8 mouse cellular contexts compared by ENCODE assay signal in genomic region chr5:125509541-125509940, GRCm38 (mm10). TPM values are rescaled to one million over a fixed set of nuclear protein-coding genes. Genes with fewer than 3 reads are reported as not detected.
A peak's percentile ranks its signal among the peaks of the same experiment; 100 is the strongest.
DNase-seq lines count a peak whose midpoint lies in the region; ATAC-seq and TF ChIP-seq lines count a peak whose summit lies in the region.

No protein-coding gene starts in this region.

- H3K4me3 ChIP-seq in kidney, adult 2 months (ENCODE audit: insufficient read depth, low read depth, low read length): no peak overlapping the region
- H3K4me3 ChIP-seq in kidney, embryonic 15.5 days (replicated peaks): no peak overlapping the region
- no peak overlapping the region for H3K4me3 ChIP-seq in intestine, embryonic 15.5 days (replicated peaks)

- H3K4me2 ChIP-seq in kidney, embryonic 15.5 days: no peak overlapping the region
- H3K4me2 ChIP-seq in intestine, embryonic 15.5 days (replicated peaks): no peak overlapping the region

- peak; percentile 54 for DNase-seq in kidney, adult 2 months
- DNase-seq in ES-CJ7 (ENCODE audit: low read depth, low spot score): peak; percentile 82
- DNase-seq in cerebellum, adult 18-20 months: peak; percentile 68 to 69
- DNase-seq in thymus, postnatal 36 days: peak; percentile 49 to 58
- DNase-seq in layer of hippocampus, postnatal 36 days: no peak

- no peaks in the 10 kb centered on the region for H3K27me3 ChIP-seq in kidney, adult 2 months (replicated peaks; ENCODE audit: control insufficient read depth, insufficient read depth, low read length)
- no peaks in the 10 kb centered on the region for H3K27me3 ChIP-seq in kidney, embryonic 15.5 days
- H3K27me3 ChIP-seq in intestine, embryonic 15.5 days (replicated peaks): no peaks in the 10 kb centered on the region

- no peak overlapping the region for H3K9ac ChIP-seq in kidney, embryonic 15.5 days
- no peak overlapping the region for H3K9ac ChIP-seq in intestine, embryonic 15.5 days

- peak; percentile 85 for TF ChIP-seq CTCF in kidney, adult 2 months (conservative IDR thresholded peaks at IDR 0.05; ENCODE audit: insufficient read depth, insufficient read length, low read depth, low read length)

- 57% methylated on average over 5 of the region's 5 CpGs for WGBS in kidney, adult 2 months
- WGBS in kidney, embryonic 15.5 days: 52% methylated on average over 5 of the region's 5 CpGs
- 48% methylated on average over 5 of the region's 5 CpGs for WGBS in intestine, embryonic 15.5 days

- H3K27ac ChIP-seq in kidney, adult 2 months (ENCODE audit: insufficient read depth, low read depth, low read length): no peak overlapping the region
- no peak overlapping the region for H3K27ac ChIP-seq in kidney, embryonic 15.5 days
- no peak overlapping the region for H3K27ac ChIP-seq in intestine, embryonic 15.5 days

- no peaks in the 10 kb centered on the region for H3K9me3 ChIP-seq in kidney, embryonic 15.5 days (replicated peaks)
- no peaks in the 10 kb centered on the region for H3K9me3 ChIP-seq in intestine, embryonic 15.5 days

- peaks cover 1% of the 10 kb centered on the region for H3K36me3 ChIP-seq in kidney, adult 2 months (ENCODE audit: control insufficient read depth, insufficient read depth, low read length)
- peaks cover 79% of the 10 kb centered on the region for H3K36me3 ChIP-seq in kidney, embryonic 15.5 days
- peaks cover 47% of the 10 kb centered on the region for H3K36me3 ChIP-seq in intestine, embryonic 15.5 days

- TF ChIP-seq POLR2A in kidney, adult 2 months (IDR thresholded peaks at IDR 0.05; ENCODE audit: low read depth, low read length): no peak

- no peaks in the 10 kb centered on the region for H3K4me1 ChIP-seq in kidney, adult 2 months (ENCODE audit: control insufficient read depth, insufficient read depth, low read length)
- peaks cover 15% of the 10 kb centered on the region for H3K4me1 ChIP-seq in kidney, embryonic 15.5 days
- no peaks in the 10 kb centered on the region for H3K4me1 ChIP-seq in intestine, embryonic 15.5 days (replicated peaks)

- no peak for ATAC-seq in kidney, embryonic 15.5 days (replicated peaks; ENCODE audit: low FRiP score)
- peak; percentile 21; the same call in 1 of the 2 replicates for ATAC-seq in intestine, embryonic 15.5 days
- ATAC-seq in megakaryocyte-erythroid progenitor cell, adult 5-6 weeks (replicated peaks; ENCODE audit: low FRiP score, low TSS enrichment, poor library complexity, severe bottlenecking): peak; percentile 70

RNA-seq across cellular contexts. Expression of gene Tmem132b, which starts 22.0 kb away (rescaled TPM):
- 0.01 TPM in 1 of 2 replicates, not detected in the other for polyA plus RNA-seq in kidney, adult 2 months (2012; rRNA removed)
- polyA plus RNA-seq in kidney, embryonic 15.5 days (2015; fragmentation: Nextera tagmentation; extraction: Ambion mirVana): 0.32 and 0.36 TPM in 2 replicates
- polyA plus RNA-seq in intestine, embryonic 15.5 days (2015; fragmentation: Nextera tagmentation; extraction: Ambion mirVana): 0.25 and 0.28 TPM in 2 replicates
- total RNA-seq in megakaryocyte-erythroid progenitor cell, adult 5-6 weeks (2014; fragmentation: Nextera tagmentation): not detected in 2 replicates
- total RNA-seq in megakaryocyte-erythroid progenitor cell, adult 5-6 weeks (2017): not detected in 2 replicates
- total RNA-seq in layer of hippocampus, postnatal 36 days (2021): 100 to 1,000 TPM; 114 to 131 TPM

RNA-seq across cellular contexts. Expression of gene Aacs, which starts 33.9 kb away (rescaled TPM):
- polyA plus RNA-seq in kidney, adult 2 months (2012; rRNA removed): 102 and 131 TPM in 2 replicates
- 36.0 and 40.7 TPM in 2 replicates for polyA plus RNA-seq in kidney, embryonic 15.5 days (2015; fragmentation: Nextera tagmentation; extraction: Ambion mirVana)
- 73.0 and 77.0 TPM in 2 replicates for polyA plus RNA-seq in intestine, embryonic 15.5 days (2015; fragmentation: Nextera tagmentation; extraction: Ambion mirVana)
- 8.4 and 8.7 TPM in 2 replicates for total RNA-seq in megakaryocyte-erythroid progenitor cell, adult 5-6 weeks (2014; fragmentation: Nextera tagmentation)
- 3.2 and 3.8 TPM in 2 replicates for total RNA-seq in megakaryocyte-erythroid progenitor cell, adult 5-6 weeks (2017)
- 10 to 100 TPM; 53.9 to 56.1 TPM for total RNA-seq in layer of hippocampus, postnatal 36 days (2021)

Comparison
In these comparisons a context has a peak if more than half of its experiments do, and no peak if none do; other contexts are left out.
1. DNase-seq: peak in kidney, adult 2 months (single experiment), ES-CJ7 (single experiment), cerebellum, adult 18-20 months (2 of 2) and thymus, postnatal 36 days (2 of 2); none in layer of hippocampus, postnatal 36 days (0 of 2).